Mouse (Mus musculus) retina, postnatal 7 days (tissue): ENCODE measurements around the gene Olfr49.

Source experiments
- DNase-seq: peaks from one replicate; pipeline ENCODE4 v3.0.0-alpha.2; 2012; ENCODE audit warnings: low read depth, low spot score

The Olfr49 gene

DNA sequence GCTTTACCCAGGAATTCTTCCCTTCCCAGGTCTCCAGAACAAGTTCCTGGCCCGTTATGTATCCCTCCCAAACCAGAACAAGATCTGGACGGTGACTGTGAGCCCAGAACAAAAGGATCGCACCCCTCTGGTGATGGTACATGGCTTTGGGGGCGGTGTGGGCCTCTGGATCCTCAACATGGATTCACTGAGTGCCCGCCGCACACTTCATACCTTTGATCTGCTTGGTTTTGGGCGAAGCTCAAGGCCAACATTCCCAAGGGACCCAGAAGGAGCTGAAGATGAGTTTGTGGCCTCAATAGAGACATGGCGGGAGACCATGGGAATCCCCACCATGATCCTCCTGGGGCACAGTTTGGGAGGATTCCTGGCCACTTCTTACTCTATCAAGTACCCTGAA lies 22.1 kb downstream of the Olfr49 start:
- DNase-seq: no peak

DNA sequence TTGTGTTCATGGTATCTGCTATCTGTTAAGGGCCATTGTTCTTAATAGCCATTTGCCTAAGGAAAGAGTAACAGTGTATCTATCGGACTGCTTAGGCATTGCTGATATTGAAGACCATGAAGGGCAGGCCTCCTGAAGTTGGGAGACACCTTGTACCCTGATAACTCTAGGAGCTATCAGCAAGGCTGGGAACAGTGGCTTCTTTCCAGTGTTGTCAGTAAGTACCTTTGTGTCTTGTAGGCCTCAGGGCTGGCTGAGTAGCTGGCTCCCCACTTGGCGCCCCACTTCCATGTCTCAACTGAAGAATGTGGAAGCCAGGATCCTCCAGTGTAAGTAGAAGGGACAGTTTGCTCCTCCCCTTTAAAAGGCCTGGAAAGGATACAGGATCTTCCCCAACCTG lies 23.4 kb downstream of the Olfr49 start:
- DNase-seq: no peak

DNA sequence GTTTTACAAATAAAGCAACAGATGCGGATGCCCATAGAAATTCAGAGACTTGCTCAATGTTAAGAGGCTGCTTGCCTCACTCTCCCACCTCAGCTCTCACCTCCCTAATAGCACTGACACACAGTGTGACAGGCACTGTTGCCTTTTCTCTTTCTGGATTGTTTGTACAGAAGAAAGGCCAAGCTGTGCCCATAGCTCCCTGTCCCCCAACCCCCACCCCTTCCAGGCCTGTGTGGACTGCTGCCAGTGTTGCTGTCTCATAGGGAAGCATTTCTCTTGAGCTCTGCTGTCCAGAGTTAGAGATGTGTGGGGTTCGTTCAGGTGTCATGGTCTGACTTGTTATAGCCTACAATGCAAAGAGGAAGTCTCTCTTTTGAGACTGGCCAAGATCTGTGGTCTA lies 24.5 kb downstream of the Olfr49 start:
- no peak for DNase-seq

DNA sequence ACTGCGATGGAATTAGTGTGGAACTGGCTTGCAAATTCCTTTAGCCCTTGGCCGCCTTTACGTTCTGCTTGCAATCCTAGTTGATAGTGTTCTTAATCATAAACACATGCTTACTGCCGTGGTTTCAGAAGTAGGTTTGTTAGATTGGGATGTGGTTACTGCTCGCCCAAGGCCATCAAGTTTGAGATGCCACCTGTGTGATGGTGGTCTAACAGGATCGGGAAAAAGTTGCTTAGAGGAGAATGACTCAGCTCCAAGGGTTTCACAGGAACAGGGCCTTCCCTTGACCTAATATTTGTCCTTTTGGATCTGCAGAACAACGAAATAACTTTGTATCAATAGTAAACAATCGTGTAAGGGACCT lies 25.0 kb downstream of the Olfr49 start:
- no peak for DNase-seq

DNA sequence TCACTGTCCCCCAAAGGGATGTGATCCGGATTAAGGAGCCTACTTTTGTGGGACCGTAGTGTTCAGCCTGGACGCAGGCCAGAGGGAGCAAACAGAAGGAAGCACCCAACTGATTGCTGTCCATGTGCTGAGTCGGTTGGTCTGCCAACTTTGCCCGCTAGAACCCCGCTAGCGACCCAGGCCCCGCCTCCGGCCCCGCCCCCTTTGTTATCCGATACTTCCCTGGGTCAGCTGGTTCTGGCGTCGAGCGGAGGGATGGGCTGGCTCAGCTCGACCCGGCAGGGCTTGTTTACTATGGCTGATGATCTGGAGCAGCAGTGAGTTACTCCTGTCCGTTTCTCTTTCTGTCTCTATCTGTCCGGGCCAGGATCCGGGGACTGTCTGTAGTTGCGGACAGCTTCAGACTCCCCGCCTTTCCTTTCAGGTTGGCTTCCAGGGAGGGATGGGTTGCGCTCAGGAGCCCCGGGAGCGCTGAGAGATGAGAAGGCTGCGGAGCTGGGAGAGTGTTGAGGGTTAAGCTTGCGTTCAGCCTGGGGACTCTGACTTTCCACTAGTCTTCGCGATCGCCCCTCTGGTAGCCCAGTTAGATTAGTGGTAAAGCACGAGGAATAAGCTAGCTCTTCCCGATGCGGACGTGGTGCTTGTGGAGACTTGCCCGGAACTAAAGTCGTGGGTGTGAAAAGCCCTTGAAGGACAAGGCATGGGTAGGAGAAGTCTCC lies 25.6 kb downstream of the Olfr49 start:
- DNase-seq: peak; percentile 65

DNA sequence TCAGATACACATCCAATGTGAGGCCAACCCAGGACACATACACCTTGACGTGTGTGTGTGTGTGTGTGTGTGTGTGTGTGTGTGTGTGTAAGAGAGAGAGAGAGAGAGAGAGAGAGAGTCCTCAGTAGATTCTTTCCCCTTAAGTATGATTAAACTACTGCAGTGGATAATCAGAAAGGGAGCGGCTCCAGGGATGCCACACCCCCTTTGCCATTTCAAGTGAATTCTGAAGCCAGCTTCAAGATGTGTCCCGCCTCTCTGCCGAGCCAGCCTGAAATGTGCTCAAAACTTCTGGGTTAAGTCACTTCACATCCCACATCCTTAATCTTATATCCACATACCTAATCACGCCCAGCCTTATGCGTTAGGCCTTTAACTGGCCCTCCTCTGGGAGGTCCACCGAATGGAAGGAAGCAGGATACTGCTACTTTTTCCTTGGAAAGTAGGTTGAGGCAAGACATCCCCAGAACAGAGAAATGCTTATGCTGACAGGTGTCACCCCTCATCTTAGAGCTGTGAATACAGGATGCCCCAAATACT lies 26.5 kb downstream of the Olfr49 start:
- DNase-seq: no peak

DNA sequence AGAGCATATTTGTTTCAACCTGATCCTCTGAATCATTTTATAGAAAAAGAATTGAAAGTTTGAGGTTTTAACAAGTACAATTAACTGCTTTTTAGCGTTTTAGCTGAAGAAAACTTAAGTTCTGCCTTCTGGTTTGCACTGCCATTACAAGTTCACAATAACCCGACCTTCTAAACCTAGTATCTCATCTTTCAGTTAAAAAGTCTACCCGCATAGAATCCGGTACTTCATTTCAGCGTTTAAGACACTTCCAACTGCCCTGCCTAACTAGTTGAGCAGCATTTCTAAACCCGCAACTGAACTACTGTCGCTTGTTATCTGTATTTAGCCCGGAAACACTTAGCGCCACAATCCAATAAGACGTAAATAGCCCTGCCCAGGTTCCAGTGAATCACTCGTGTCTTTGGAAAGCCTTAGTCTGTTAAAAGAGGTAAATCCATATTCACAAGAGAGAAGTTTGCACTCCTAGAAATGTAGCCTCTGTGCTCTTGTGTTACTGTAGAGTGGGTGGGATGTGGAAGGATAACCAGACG lies 30.0 kb downstream of the Olfr49 start:
- DNase-seq: no peak

DNA sequence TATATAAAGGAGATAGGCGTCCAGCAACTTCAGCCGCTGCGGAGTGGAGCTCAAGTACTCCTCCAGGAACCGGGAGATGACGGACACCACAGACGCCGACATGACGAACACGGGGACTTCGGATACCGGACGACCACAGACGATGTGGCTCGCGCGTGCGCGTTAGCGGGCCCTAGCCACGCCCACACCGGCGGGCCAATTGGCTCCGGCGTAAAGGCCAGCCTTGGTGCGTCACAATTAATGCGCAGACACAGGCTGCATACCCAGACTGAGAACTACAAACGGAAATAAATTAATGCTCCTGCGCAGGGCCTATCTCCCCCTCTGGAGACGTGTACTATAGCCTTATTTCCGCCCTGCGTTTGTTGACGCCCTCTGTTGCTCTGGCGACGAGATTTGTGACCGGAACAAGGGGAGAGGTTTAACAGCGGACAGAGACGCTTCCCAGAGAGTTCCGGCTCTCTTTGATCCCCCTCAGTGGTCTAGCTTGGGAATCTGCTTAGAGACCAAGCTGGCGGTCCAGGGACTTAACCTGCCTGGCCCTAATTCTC lies 30.9 kb downstream of the Olfr49 start, which contains the start of the genes Dad1 and Abhd4:
Dad1 (minus strand) TSS at position 364 of the 551 bp plus-strand sequence.
Abhd4 (plus strand) TSS at position 448 of the 551 bp plus-strand sequence.
- DNase-seq: peak; percentile 94

DNA sequence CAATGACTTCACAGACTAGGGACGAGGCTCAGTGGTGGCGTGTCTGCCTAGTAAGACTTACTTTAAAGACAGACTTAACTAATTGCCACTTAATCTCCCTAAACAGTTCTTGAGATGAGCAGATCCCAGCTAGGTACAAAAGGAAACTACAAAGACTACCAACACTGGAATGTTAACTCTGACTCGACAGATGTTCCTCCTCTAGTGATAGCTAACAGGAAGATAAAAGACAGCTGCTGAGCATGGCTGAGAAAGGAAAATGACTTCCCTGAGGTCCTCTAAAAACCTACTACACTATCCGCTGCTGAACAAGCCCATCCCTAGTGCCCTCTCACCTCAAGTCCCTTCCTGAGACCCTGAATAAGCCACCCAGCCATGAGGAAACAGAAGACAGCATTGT lies 34.6 kb downstream of the Olfr49 start:
- no peak for DNase-seq

DNA sequence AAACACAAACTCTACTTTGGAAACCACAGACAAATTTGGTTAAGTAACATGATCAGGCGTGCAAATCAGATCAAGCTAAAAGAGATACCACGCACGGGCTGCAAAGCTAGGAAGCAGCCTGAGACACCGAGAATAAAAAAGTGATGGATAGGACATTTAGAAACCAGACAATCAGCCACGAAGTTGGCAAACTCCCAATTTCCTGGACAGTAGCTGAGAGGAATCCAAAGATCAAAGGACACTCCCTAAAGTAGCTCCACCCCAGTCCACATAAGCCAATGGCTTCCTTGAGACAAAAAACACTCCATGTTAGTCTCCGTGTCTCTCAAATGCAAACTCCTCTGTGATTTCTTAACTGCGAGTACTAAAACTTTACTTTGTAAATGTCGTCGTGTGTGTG lies 35.4 kb downstream of the Olfr49 start:
- DNase-seq: no peak

DNA sequence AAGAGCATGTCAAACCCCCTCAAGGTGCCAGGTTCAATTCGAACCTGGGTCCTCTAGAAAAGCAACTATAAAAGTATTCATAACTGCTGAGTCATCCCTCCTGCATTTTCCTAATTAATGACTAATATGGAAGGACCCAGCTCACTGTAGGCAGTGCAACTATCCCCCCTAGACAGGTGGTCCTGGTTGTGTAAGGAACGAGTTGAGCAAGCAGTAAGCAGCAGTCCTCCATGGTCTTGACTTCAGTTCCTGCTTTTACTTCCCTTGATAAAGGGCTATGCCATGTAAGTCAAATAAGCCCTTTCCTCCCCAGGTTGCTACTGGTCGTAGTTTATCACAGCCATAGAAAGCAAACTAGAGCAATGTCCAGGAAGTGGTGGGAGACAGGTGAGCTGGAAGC lies 38.5 kb downstream of the Olfr49 start:
- DNase-seq: no peak

DNA sequence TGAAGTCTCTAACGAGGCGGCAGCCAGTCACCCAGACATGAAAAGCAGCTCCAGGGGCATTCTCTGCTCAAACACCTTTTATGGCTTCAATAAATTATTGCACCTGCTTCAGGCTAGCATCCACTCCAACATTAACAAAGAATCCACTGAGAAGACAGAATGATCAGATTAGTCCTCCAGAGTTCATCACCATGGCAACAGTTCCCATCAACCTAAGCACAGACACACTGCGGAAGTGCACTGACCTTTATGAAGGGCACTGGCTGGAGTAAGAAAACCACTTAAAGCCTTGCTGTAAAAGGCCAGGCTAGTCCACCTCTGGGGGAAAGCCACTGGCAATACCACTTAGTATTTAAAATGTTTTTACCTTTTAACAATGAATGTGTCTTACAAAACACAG lies 40.6 kb downstream of the Olfr49 start:
- DNase-seq: no peak

DNA sequence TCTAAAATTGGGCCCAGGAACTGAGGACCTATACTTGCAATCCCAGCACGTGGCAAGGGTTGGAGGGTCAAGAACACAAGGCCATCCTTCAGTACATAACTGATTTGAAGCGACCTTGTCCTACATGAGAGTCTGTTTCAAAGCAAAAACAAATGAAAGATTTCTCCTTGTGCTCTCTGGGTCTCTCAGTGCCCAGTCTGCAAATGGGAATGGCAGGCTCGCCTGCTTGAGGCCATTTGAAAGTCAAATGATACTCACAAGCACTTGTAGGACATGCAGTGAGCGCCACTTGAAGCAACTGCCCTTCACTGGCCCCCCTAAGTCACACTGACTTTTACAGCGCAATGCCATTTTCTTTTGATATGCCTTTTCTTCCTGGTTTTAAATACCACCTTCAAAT lies 44.2 kb downstream of the Olfr49 start:
- no peak for DNase-seq

DNA sequence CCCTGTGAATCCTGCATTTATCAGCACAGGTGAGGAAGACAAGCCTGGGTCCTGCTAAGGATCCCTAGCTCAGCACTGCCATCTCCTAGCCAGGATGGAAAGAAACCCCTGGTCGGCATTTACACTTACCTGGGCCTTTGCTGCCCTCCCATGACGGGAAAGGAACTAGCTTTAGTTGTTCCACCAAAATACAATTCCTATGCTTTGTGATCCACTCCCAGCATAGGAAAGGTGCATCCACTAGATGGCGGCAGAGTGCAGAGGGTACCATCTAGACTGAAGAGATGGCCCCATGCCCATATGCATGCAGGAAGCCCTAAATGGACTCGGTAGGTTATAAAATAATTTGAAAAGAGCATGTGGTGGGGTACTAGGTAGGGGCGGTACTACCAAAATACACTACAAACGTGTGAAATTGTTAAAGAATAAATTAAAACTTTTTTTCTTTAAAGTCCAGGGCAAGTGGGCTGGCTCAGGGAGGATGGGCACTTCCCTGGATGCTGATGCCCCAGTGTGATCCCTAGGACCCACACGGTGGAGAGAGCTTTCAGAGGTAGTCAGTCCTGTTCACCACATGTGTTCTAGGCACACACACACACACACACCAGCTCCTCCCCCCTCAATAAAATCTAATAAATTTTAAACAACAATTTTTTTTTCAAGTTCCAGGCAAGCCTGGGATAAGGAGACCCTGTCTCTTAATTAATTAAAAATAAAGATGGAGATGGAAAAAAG lies 45.6 kb downstream of the Olfr49 start:
- peak; percentile 63 for DNase-seq

DNA sequence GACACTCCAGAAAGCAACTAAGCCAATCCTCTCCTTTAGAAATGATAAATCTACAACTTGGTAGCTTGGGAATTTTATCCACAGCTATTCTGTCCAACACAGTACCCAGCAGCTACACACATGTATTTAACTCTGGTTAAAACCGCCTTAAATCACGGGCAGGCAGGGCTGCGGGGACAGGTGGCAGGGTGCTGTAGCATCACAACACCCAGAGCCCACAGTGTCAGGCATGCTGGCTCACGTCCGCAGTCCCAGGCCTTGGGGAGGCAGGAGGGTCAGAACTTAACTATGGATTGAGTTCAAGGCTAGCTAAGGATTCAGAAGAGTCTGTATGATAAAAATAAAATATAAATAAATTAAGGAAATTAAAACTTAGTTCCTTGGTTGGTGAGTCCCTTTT lies 47.9 kb downstream of the Olfr49 start:
- no peak for DNase-seq

DNA sequence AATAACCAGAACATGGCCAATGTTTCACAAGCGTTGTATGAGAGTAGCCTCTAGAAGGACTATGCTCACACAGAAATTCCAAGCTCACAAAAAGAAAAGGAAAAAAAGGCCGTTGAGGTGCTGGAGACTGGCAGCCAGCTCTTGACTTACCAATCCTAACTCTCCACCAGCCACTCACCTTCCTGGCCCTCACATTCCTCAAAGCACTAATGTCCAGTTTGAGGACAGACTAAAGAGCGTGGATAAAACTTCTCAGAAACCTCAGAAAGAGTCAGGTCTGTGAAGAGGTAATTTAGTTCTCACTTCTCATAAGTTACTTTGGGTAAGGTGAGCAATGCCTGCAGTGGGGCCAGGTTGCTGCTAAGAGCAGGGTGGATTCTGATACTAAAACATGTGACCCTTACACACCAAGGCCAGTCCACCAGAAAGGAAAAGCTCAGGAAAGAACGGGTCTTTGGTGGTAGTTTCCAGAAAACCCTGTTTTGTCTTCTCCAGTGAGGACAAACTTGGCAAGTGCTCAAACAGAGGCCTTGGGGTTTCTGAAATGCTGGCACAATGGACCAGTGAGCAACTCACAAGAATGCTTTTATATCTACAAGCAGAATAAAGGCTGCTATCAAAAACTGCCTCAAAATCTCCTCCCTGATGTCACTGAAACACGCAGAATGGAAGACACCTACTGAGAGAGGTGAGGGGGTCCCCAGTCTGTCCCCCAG lies 48.8 kb downstream of the Olfr49 start:
- DNase-seq: no peak

DNA sequence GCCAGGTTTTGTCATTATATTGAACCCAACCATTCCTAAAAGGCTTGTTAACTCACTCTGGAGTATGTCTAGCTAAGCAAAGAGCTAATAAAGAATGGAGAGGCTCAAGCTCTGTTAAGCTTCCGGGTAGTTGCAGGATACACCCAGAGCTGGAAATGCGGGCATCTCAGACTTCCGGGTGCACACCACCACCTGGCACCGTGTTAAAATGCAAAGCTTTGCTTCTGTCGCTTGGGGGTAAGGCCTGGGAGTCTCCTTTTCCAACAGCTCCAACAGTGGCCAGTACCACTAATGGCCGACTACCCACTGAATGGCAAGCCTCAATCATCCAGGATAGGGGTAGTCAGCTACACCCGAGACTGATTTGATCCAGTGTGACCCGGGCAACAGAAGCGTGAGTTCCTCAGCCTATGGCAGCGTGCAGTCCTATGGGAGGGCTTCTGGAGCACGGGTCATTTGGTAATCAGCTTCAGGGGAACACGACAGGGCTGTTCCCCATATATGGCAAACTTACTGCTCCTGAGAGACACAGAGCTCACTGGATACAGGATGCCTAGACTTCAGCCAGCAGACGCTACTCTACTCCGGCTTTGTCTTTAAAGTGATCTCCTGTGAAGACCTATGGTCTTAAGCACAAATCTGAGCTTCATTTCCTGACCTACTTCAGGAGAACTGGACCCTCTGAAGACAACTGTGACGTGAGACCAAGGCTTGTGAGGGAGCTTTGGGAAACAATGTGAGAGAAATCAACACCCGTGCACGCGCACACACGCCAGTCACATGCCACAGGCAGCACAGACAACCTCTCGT lies 50.3 kb downstream of the Olfr49 start:
- no peak for DNase-seq

DNA sequence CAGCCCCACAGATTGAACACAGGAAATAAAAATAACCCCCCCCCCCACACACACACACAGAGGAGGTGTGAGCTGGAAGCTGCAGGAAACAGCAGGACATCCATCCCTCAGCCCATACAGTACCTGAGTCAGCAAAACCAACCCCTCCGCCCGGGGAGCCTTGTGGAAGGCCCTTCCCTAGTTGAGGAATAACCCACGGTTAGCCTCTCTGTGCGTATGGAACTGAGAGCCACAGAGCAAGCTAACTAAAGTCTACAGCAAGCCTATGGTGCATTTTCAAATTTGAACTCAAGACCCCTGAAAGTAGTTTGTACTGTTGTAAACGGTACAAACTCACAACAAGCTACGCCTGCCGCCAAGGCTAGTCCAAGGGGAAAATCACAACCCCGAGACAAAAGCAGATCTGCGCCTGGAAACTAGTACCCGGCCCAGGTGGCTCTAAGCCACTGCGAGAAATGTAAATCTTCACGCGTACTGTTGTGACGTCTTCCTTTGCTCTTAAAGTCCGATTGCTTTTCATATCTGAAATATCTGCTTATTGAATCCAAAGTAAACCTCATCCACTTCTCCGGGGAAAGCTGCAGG lies 51.1 kb downstream of the Olfr49 start:
- DNase-seq: no peak

DNA sequence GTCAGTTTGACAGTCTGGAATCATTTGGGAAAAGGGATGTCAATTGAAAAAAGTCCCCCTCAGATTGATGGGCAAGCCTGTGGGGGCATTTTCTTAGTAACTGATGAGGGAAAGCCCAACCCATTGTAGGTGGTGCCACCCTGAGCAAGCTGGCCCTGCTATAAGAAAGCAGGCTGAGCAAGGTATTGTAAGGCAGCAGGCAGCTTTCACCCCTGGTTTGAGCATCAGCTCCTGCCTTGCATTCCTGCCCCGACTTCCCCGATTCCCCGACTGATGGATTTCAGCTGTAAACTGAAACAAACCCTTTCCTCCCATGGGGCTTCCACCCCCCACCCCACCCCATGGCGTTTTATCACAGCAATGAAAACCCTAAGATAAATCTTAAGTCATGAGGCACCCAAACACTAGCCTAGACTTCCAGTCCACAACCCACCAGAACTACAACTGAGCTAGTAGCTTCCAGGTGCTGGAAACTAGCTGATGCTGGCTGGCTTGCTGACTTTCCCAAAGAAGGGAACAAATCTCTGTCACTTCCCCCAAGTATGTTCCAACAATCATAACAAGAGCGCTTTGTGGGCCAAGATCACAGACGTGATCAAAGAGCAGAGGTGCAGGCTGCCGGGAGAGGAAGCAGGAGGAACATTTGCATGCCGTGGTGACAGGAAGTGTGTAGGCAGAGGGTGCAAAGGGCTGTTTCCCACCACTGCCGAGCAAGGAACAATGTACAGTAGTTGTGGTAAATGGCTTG lies 51.8 kb downstream of the Olfr49 start:
- no peak for DNase-seq

DNA sequence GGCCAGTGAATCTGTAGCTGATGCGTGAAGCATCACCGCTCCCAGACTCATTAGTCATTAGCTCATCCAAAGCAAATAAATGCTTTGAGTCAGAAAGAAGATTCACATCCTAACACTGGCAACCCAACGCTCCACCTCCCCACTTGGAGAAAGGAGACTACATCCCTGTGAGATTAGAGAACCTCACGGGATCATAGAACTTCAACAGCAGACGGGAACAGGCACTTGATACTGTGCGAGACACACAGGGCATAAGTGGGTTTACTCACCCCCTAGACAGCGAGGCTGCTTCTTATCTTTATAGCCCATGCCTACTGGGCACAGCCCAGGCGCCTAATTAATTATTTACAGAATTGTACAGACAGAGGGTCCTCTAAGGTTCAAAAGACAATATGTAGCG lies 52.6 kb downstream of the Olfr49 start:
- DNase-seq: no peak
